Mouse (Mus musculus) lung, adult 2 months (tissue): ENCODE results near the gene Tenm2.

Source experiments
- CTCF ChIP-seq: fragments of 200-500 bp; IDR thresholded peaks from 2 replicates; pipeline ENCODE4 v1.5.1; 2011; ENCODE audit warnings: mild to moderate bottlenecking, low read length, control low read depth; ENCODE audit not compliant: insufficient read depth
- POLR2A ChIP-seq: fragments of 200-500 bp; IDR thresholded peaks from 2 replicates; pipeline ENCODE4 v1.6.1; 2011; ENCODE audit warnings: low read depth, mild to moderate bottlenecking, control low read depth, low read length, borderline replicate concordance; ENCODE audit errors: extremely low read depth

DNA sequence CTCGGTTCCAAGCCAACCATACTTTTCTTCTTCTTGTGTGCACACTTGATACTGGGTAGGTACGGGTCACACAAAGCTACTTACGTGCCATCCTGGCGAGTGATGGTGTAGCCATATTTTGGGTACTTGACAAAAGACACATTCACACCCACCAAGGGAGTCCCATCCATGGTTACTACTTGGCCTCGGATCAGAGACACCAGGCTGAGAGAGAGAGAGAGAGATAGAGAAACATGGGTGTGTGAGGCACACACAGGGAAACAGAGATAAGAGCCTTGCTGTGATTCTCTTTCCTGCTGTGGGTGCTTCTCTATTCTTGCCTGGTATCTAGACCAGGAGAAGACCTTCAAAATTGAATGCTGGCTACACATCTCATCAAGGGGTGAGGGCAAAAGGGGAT, 1163.1 kb downstream of the Tenm2 start:
- TF ChIP-seq CTCF (no peak), POLR2A (no peak)
